Mouse (Mus musculus): ENCODE data around the gene Hdac1.

DNA sequence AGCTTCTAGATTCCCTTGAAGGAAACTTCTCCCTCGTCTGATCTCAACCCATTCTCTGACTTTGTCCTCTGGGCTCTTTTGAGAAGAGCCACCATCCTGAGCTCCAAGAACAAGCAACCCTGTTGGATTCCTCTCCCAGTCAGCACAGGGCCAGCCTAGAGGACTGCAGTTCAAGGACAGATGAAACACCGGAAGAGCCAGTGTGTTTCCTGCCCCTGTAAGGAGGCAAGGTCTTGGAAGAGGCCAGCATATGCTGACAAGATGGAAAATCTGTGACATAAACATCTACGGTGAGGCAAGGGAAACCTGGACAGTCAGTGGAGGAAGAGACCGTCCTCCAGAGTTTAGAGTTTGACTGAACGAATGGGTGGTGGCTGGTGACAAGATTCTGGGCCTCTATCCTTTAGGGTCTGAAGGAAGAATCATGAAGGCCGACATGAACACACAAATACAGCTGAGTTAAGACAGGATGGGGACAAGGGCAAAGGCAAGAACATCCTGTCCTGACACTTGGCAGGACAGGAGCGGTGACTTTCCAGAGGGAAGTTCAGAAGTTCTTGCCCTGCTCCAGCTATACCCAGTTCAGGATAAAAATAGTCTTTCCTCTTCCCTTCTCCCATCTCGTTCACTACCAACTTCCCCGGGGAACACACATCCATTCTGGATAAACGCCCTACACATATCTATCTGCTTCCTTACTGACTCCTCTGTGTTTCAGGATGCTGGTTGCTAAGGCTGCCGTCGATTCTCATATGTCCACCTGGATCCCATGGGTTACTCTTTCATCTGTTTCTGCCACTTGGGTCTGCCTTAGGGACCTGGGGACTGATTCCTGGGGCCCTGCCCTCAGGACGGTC is 30.0 kb upstream of the Hdac1 start:
- TF ChIP-seq CTCF (IDR thresholded peaks at IDR 0.05; ENCODE audit: control insufficient read depth, insufficient read depth, insufficient replicate concordance, low read depth, low read length) = no peak
- TF ChIP-seq POLR2A (IDR thresholded peaks at IDR 0.05; ENCODE audit: control insufficient read depth, low read depth, low read length) = no peak
